Mouse (Mus musculus): ENCODE data around the gene Gm7735.
"Not testable (repeated sequence)": the region's sequence is repeated elsewhere in the genome, so short reads cannot be mapped to it uniquely, and the experiment has no call there.

The Gm7735 gene

DNA sequence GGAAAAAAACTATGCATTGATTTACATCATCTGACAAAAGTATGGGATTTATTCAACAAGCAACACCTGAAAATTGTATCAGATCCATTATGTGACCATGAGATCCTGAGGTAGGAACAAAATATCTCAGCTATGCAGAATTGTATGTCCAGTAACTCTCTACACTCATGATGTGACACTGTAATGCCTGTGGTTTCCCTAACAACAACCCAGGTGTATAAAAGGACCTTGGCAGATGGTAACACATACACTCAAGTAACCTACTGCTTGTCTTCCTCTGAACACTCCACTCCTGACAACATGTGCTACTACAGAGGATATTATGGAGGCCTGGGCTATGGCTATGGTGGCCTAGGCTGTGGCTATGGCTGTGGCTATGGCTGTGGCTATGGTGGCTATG, at the start of gene Gm7735:
TSS of gene Gm7735 (plus strand) at position 301 of the 400 bp plus-strand sequence.
- DNase-seq (ENCODE audit: low spot score in 2 of 2): not testable (repeated sequence)

DNA sequence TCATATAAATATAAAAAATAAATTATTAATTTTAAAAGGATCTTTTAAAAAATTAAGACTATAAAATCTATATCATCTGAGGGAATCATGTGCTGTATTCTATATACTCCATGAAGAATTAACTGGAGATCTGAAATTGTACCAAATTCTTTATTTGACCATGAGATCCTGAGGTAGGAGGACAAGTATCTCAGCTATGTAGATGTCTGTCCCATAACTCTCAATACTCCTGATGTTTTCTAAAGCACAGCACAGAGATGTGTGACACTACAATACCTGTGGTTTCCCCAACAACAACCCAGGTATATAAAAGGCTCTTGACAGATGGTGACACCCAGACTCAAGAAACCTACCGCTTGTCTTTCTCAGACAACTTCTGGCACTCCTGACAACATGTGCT, 28.7 kb upstream of the Gm7735 start, which contains the start of gene Gm6358:
TSS of gene Gm6358 (plus strand) at position 301 of the 400 bp plus-strand sequence.
- DNase-seq (ENCODE audit: low spot score in 2 of 2): no peak

DNA sequence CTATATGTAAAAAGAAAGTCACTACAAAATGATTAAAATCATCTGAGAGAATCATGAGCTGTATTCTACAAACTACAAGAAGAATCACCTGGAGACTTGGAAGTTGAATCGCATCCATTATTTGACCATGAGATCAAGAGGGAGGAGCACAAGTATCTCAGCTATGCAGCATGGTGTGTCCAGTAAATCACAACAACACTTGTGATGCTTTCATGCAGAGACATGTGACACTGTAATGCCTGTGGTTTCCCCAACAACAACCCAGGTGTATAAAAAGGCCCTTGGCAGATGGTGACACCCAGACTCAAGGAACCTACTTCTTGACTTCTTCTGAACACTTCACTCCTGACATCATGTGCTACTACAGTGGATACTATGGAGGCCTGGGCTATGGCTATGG, 18.5 kb upstream of the Gm7735 start, which contains the start of gene Gm10061:
TSS of gene Gm10061 (plus strand) at position 301 of the 400 bp plus-strand sequence.
- DNase-seq (ENCODE audit: low spot score in 2 of 2): no peak

DNA sequence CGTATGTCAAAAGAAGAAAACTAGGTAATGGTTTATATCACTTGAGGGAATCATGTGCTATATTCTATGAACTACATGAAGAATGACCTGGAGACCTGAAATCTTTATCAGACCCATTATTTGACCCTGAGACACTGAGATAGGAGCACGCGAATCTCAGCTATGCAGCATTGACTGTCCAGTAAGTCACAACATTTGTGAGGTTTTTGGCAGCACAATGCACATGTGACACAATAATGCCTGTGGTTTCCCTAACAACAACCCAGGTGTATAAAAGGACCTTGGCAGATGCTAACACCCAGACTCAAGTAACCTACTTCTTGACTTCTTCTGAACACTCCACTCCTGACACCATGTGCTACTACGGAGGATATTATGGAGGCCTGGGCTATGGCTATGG, 11.6 kb upstream of the Gm7735 start, which contains the start of gene Gm9789:
TSS of gene Gm9789 (plus strand) at position 301 of the 400 bp plus-strand sequence.
- no peak for DNase-seq (ENCODE audit: low spot score in 2 of 2)

DNA sequence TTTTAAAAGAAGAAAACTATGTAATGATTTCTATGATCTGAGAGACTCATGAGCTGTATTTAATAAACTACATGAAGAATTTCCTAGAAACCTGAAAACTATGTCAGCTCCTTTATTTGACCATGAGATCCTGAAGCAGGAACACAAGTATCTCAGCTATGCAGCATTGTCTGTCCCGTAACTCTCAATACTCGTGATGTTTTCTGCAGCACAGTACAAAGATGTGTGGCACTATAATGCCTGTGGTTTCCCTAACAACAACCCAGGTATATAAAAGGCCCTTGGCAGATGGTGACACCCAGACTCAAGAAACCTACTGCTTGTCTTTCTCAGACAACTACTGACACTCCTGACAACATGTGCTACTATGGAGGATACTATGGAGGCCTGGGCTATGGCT, 5.1 kb downstream of the Gm7735 start, which contains the start of gene 1110057P08Rik:
TSS of gene 1110057P08Rik (plus strand) at position 301 of the 400 bp plus-strand sequence.
- no peak for DNase-seq (ENCODE audit: low spot score in 2 of 2)

DNA sequence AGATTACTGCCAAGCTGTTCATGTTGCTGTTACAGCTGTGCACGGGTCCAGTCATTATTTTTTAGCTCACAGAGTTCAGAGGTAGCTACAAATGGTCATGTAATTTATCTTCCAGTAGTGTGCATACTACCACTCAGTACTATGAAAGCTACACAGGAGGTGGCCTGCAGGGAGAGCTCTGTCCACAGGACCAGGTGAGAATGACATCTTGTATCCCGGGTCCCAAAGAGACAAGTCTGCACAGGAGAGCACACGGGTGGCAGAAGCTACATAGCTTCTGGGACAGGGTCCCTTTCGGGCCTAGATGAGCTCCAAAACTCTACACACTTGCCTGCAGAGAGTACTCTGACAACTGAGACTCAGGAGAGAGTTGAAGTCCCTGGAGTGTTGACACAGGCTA, 19.3 kb downstream of the Gm7735 start:
- no peak for DNase-seq (ENCODE audit: low spot score in 2 of 2)

DNA sequence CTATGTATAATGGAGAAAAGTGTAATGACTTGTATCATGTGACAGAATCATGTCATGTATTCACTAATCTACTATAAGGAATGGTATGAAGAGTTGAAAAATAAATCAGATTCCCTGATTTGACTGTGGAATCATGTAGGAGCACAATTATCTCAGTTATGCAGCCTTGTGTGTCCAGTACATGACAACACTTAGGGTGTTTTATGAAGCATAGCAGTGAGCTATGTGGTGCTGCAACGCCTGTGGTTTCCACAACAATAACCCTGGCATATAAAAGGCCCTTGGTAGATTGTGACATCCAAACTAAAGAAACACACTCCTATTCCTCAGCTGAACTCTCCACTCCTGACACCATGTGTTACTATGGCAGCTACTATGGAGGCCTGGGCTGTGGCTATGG, 36.3 kb downstream of the Gm7735 start, which contains the start of gene Krtap20-2:
TSS of gene Krtap20-2 (plus strand) at position 301 of the 400 bp plus-strand sequence.
- DNase-seq (ENCODE audit: low spot score in 2 of 2): no peak

Measured in right cerebral cortex, adult 2 months (tissue).